Mouse (Mus musculus) lung, adult 2 months (tissue): Measurements from ENCODE around the gene Anxa11. TPM values are rescaled to one million over a fixed set of nuclear protein-coding genes. Genes with fewer than 3 reads are reported as not detected.
"Not testable (repeated sequence)": the region's sequence is repeated elsewhere in the genome, so short reads cannot be mapped to it uniquely, and the experiment has no call there.

Experiments used
- DNase-seq: peaks from one replicate; pipeline ENCODE4 v3.0.0; 2022
- H3K4me1 ChIP-seq: fragments of 200-500 bp; 2 replicates; pipeline ENCODE4 v1.6.1; 2011; ENCODE audit warnings: low read length; ENCODE audit not compliant: control insufficient read depth, insufficient read depth
- H3K4me3 ChIP-seq: fragments of 200-500 bp; replicated peaks from 2 replicates; pipeline ENCODE3; 2011; ENCODE audit warnings: low read depth, mild to moderate bottlenecking, control low read depth, low read length; ENCODE audit errors: extremely low read depth
- CTCF ChIP-seq: fragments of 200-500 bp; IDR thresholded peaks from 2 replicates; pipeline ENCODE4 v1.5.1; 2011; ENCODE audit warnings: mild to moderate bottlenecking, low read length, control low read depth; ENCODE audit not compliant: insufficient read depth
- POLR2A ChIP-seq: fragments of 200-500 bp; IDR thresholded peaks from 2 replicates; pipeline ENCODE4 v1.6.1; 2011; ENCODE audit warnings: low read depth, mild to moderate bottlenecking, control low read depth, low read length, borderline replicate concordance; ENCODE audit errors: extremely low read depth
- WGBS: fragments of 180-500 bp; shearing (Covaris S2); methylation state at CpG from one replicate; pipeline ENCODE4 v1.1.7; 2018; 5-methylcytosine and 5-hydroxymethylcytosine counted together
- polyA plus RNA-seq: library from polyadenylated mRNA; depleted of rRNA; stranded (reverse); fragments of >200 nt; gene quantifications from 2 replicates; pipeline ENCODE4 v1.2.3, GENCODE M21; 2012

Anxa11 gene
- polyA plus RNA-seq, 1 experiment: 144 TPM

- DNase-seq: no peak
- 33% methylated on average over 11 of the region's 11 CpGs for WGBS
- Histone ChIP-seq H3K4me3 (no peak overlapping the region), H3K4me1 (peaks cover 10% of the 10 kb centered on the region)
- TF ChIP-seq POLR2A (no peak), CTCF (no peak)
These were observed 24.9 kb downstream of the Anxa11 start for GRCm38 (mm10) chr14:25866832-25867231.

- H3K4me1 ChIP-seq: peaks cover 20% of the 10 kb centered on the region
- WGBS: 77% methylated on average over 6 of the region's 6 CpGs
- H3K4me3 ChIP-seq: no peak overlapping the region
- TF ChIP-seq POLR2A (no peak), CTCF (no peak)
- no peak for DNase-seq
These were observed 25.9 kb downstream of the Anxa11 start for GRCm38 (mm10) chr14:25867834-25868233.

- Histone ChIP-seq H3K4me1 (peaks cover 21% of the 10 kb centered on the region), H3K4me3 (no peak overlapping the region)
- 61% methylated on average over 4 of the region's 4 CpGs for WGBS
- no peak for DNase-seq
- no peak for TF ChIP-seq POLR2A
These were observed 26.8 kb downstream of the Anxa11 start for GRCm38 (mm10) chr14:25868706-25869105.

GRCm38 (mm10) chr14:25869135-25869878 is 27.4 kb downstream of the Anxa11 start:
- H3K4me3 ChIP-seq: no peak overlapping the region
- no peak for DNase-seq
- no peak for TF ChIP-seq POLR2A
- TF ChIP-seq CTCF: no peak
- 56% methylated on average over 9 of the region's 9 CpGs for WGBS
- peaks cover 23% of the 10 kb centered on the region for H3K4me1 ChIP-seq

- Histone ChIP-seq H3K4me3 (no peak overlapping the region), H3K4me1 (peaks cover 21% of the 10 kb centered on the region)
- TF ChIP-seq POLR2A (no peak), CTCF (no peak)
- 51% methylated on average over 8 of the region's 8 CpGs for WGBS
- DNase-seq: no peak
These were observed 30.8 kb downstream of the Anxa11 start for GRCm38 (mm10) chr14:25872461-25873415.

GRCm38 (mm10) chr14:25876640-25877039 is 34.7 kb downstream of the Anxa11 start:
- no CpG with 5 or more reads among the region's 7 CpGs for WGBS
- not testable (repeated sequence) for DNase-seq
- H3K4me1 ChIP-seq: peaks cover 15% of the 10 kb centered on the region

GRCm38 (mm10) chr14:25881769-25882168 is 39.8 kb downstream of the Anxa11 start:
- not testable (repeated sequence) for H3K4me3 ChIP-seq, H3K4me1 ChIP-seq, DNase-seq
- WGBS: no CpG with 5 or more reads among the region's 9 CpGs

More at GRCm38 (mm10) chr14:25876640-25877039, 34.7 kb downstream of the Anxa11 start:
- H3K4me3 ChIP-seq: not testable (repeated sequence)

GRCm38 (mm10) chr14:25885886-25886285 is 43.9 kb downstream of the Anxa11 start:
- not testable (repeated sequence) for DNase-seq, H3K4me3 ChIP-seq, H3K4me1 ChIP-seq
- no CpG with 5 or more reads among the region's 12 CpGs for WGBS

- not testable (repeated sequence) for H3K4me1 ChIP-seq, DNase-seq, H3K4me3 ChIP-seq
- no CpG with 5 or more reads among the region's 3 CpGs for WGBS
These were observed 52.6 kb downstream of the Anxa11 start for GRCm38 (mm10) chr14:25894566-25894965.

GRCm38 (mm10) chr14:25895686-25896085 is 53.7 kb downstream of the Anxa11 start:
- WGBS: no CpG with 5 or more reads among the region's 7 CpGs
- DNase-seq, H3K4me3 ChIP-seq, H3K4me1 ChIP-seq: not testable (repeated sequence)

- DNase-seq, H3K4me3 ChIP-seq, H3K4me1 ChIP-seq: not testable (repeated sequence)
- WGBS: no CpG with 5 or more reads among the region's 10 CpGs
These were observed 61.0 kb downstream of the Anxa11 start, which contains the start of gene Plac9a for GRCm38 (mm10) chr14:25903000-25903399. Gene Plac9a (minus strand): TSS chr14:25903100.

GRCm38 (mm10) chr14:25905243-25905642 is 63.3 kb downstream of the Anxa11 start:
- WGBS: 86% methylated on average over 1 of the region's 5 CpGs
- H3K4me3 ChIP-seq, H3K4me1 ChIP-seq, DNase-seq: not testable (repeated sequence)

- DNase-seq: not testable (repeated sequence)
- no CpG with 5 or more reads among the region's 9 CpGs for whole genome bisulfite sequencing
These were observed 65.3 kb downstream of the Anxa11 start for GRCm38 (mm10) chr14:25907272-25907671.

GRCm38 (mm10) chr14:25908976-25909375 is 67.0 kb downstream of the Anxa11 start:
- not testable (repeated sequence) for DNase-seq, H3K4me3 ChIP-seq, H3K4me1 ChIP-seq
- WGBS: no CpG with 5 or more reads among the region's 8 CpGs

More at GRCm38 (mm10) chr14:25907272-25907671, 65.3 kb downstream of the Anxa11 start:
- H3K4me1 ChIP-seq, H3K4me3 ChIP-seq: not testable (repeated sequence)
